Mouse (Mus musculus) limb, embryonic 14.5 days (tissue): ENCODE data around the gene Sgip1. TPM values are rescaled to one million over a fixed set of nuclear protein-coding genes. Genes with fewer than 3 reads are reported as not detected.

Experiments
- ATAC-seq: fragments of 200-750 bp; cut with Nextera tagmentation; 2 replicates; pipeline ENCODE4 v1.8.0; 2017; ENCODE audit warnings: low read depth, moderate number of reproducible peaks, moderate TSS enrichment; ENCODE audit not compliant: low FRiP score
- DNase-seq: peaks from one replicate; pipeline ENCODE4 v3.0.0-alpha.2; 2015; ENCODE audit warnings: low spot score
- H3K27ac ChIP-seq: fragments of 300-500 bp; sonication (generic); replicated peaks from 2 replicates; pipeline ENCODE4 v1.5.1; 2014; ENCODE audit warnings: low read depth, mild to moderate bottlenecking, low read length, moderate library complexity, mixed read lengths
- H3K27me3 ChIP-seq: fragments of 300-500 bp; sonication (generic); 2 replicates; pipeline ENCODE4 v1.6.1; 2014; ENCODE audit warnings: low read length, mixed read lengths; ENCODE audit not compliant: control insufficient read depth, insufficient read depth
- H3K36me3 ChIP-seq: fragments of 300-500 bp; sonication (generic); 2 replicates; pipeline ENCODE4 v1.6.1; 2014; ENCODE audit warnings: mild to moderate bottlenecking, low read length, moderate library complexity, mixed read lengths; ENCODE audit not compliant: control insufficient read depth, insufficient read depth
- H3K4me1 ChIP-seq: fragments of 300-500 bp; sonication (generic); 2 replicates; pipeline ENCODE4 v1.6.1; 2014; ENCODE audit warnings: antibody characterized with exemption, low read length, mixed read lengths; ENCODE audit not compliant: control insufficient read depth, insufficient read depth
- H3K4me2 ChIP-seq: fragments of 300-500 bp; sonication (generic); replicated peaks from 2 replicates; pipeline ENCODE4 v1.6.1; 2014; ENCODE audit warnings: low read depth, mild to moderate bottlenecking, low read length, moderate library complexity; ENCODE audit not compliant: severe bottlenecking
- H3K4me3 ChIP-seq: fragments of 300-500 bp; sonication (generic); replicated peaks from 2 replicates; pipeline ENCODE4 v1.5.1; 2014; ENCODE audit warnings: low read length
- H3K9ac ChIP-seq: fragments of 300-500 bp; sonication (generic); 2 replicates; pipeline ENCODE4 v1.6.1; 2014; ENCODE audit warnings: mild to moderate bottlenecking, low read depth, low read length, moderate library complexity; ENCODE audit not compliant: severe bottlenecking
- H3K9me3 ChIP-seq: fragments of 300-500 bp; sonication (generic); 2 replicates; pipeline ENCODE4 v1.6.1; 2016; ENCODE audit warnings: low read length; ENCODE audit not compliant: control insufficient read depth
- POLR2A ChIP-seq: fragments of 200-500 bp; IDR thresholded peaks from 2 replicates; pipeline ENCODE4 v1.8.0; 2012; ENCODE audit warnings: inconsistent platforms, mild to moderate bottlenecking, moderate library complexity, borderline replicate concordance; ENCODE audit not compliant: insufficient read depth, insufficient read length; ENCODE audit errors: extremely low read depth
- WGBS: fragments of 180-500 bp; shearing (Covaris S2); extraction: QIAGEN DNeasy Blood & Tissue Kit; methylation state at CpG from one replicate; pipeline ENCODE4 v1.1.7; 2014; 5-methylcytosine and 5-hydroxymethylcytosine counted together
- polyA plus RNA-seq, 2 experiments: library from polyadenylated mRNA; depleted of rRNA in 1 of 2; stranded (reverse) in 1 of 2; unstranded in 1 of 2; fragments of >200 nt; fragmentation: Nextera tagmentation in 1 of 2; extraction: Ambion mirVana in 1 of 2; gene quantifications; 2 replicates each; pipeline versions ENCODE4 v1.2.1 to v1.2.3; 2012 to 2014

The Sgip1 gene
- polyA plus RNA-seq, 2 experiments = 3.6 to 4.6 TPM

GRCm38 (mm10) chr4:102969599-102969998, 228.5 kb downstream of the Sgip1 start:
- no peaks in the 10 kb centered on the region for H3K4me1 ChIP-seq
- H3K36me3 ChIP-seq = no peaks in the 10 kb centered on the region
- H3K4me3 ChIP-seq = no peak overlapping the region
- H3K27me3 ChIP-seq = no peaks in the 10 kb centered on the region
- no peak overlapping the region for H3K27ac ChIP-seq
- WGBS = 89% methylated on average over 5 of the region's 5 CpGs
- ATAC-seq = no peak
- no peaks in the 10 kb centered on the region for H3K9me3 ChIP-seq
- no peak overlapping the region for H3K4me2 ChIP-seq
- DNase-seq = no peak
- no peak for TF ChIP-seq POLR2A
- no peak overlapping the region for H3K9ac ChIP-seq

GRCm38 (mm10) chr4:102971159-102971558, 230.1 kb downstream of the Sgip1 start:
- no peaks in the 10 kb centered on the region for H3K9me3 ChIP-seq
- TF ChIP-seq POLR2A = no peak
- H3K9ac ChIP-seq = no peak overlapping the region
- no peaks in the 10 kb centered on the region for H3K36me3 ChIP-seq
- WGBS = 63% methylated on average over 5 of the region's 5 CpGs
- H3K27ac ChIP-seq = no peak overlapping the region
- H3K4me1 ChIP-seq = no peaks in the 10 kb centered on the region
- no peak overlapping the region for H3K4me2 ChIP-seq
- H3K27me3 ChIP-seq = no peaks in the 10 kb centered on the region
- no peak for DNase-seq
- no peak overlapping the region for H3K4me3 ChIP-seq
- ATAC-seq = no peak

GRCm38 (mm10) chr4:102972071-102972470, 231.0 kb downstream of the Sgip1 start:
- no peak for ATAC-seq
- WGBS = 77% methylated on average over 3 of the region's 3 CpGs

GRCm38 (mm10) chr4:102974172-102974571, 233.1 kb downstream of the Sgip1 start:
- H3K4me1 ChIP-seq = peaks cover 11% of the 10 kb centered on the region
- no peaks in the 10 kb centered on the region for H3K27me3 ChIP-seq
- H3K9me3 ChIP-seq = no peaks in the 10 kb centered on the region
- DNase-seq = no peak
- no peaks in the 10 kb centered on the region for H3K36me3 ChIP-seq
- no peak for ATAC-seq
- 48% methylated on average over 5 of the region's 5 CpGs for WGBS
- no peak overlapping the region for H3K27ac ChIP-seq
- H3K4me3 ChIP-seq = no peak overlapping the region
- TF ChIP-seq POLR2A = no peak
- H3K4me2 ChIP-seq = no peak overlapping the region
- H3K9ac ChIP-seq = no peak overlapping the region

More at GRCm38 (mm10) chr4:102972071-102972470, 231.0 kb downstream of the Sgip1 start:
- no peaks in the 10 kb centered on the region for H3K27me3 ChIP-seq
- no peak for DNase-seq
- no peak overlapping the region for H3K4me3 ChIP-seq
- H3K36me3 ChIP-seq = no peaks in the 10 kb centered on the region
- no peaks in the 10 kb centered on the region for H3K4me1 ChIP-seq
- no peaks in the 10 kb centered on the region for H3K9me3 ChIP-seq
- H3K27ac ChIP-seq = no peak overlapping the region
- H3K4me2 ChIP-seq = no peak overlapping the region
- TF ChIP-seq POLR2A = no peak
- H3K9ac ChIP-seq = no peak overlapping the region

GRCm38 (mm10) chr4:102976290-102977275, 235.5 kb downstream of the Sgip1 start:
- H3K27ac ChIP-seq = no peak overlapping the region
- no peak overlapping the region for H3K4me2 ChIP-seq
- no peaks in the 10 kb centered on the region for H3K27me3 ChIP-seq
- 48% methylated on average over 12 of the region's 12 CpGs for WGBS
- no peak for ATAC-seq
- no peaks in the 10 kb centered on the region for H3K9me3 ChIP-seq
- TF ChIP-seq POLR2A = no peak
- H3K36me3 ChIP-seq = no peaks in the 10 kb centered on the region
- no peak overlapping the region for H3K4me3 ChIP-seq
- no peak for DNase-seq
- H3K9ac ChIP-seq = no peak overlapping the region
- H3K4me1 ChIP-seq = peaks cover 11% of the 10 kb centered on the region
